Mouse (Mus musculus) intestine, embryonic 15.5 days (tissue): ENCODE results near the gene Stoml3. TPM values are rescaled to one million over a fixed set of nuclear protein-coding genes. Genes with fewer than 3 reads are reported as not detected.

Experiments
- ATAC-seq: fragments of 200-750 bp; cut with Nextera tagmentation; 2 replicates; pipeline ENCODE4 v1.8.0; 2017; ENCODE audit warnings: moderate TSS enrichment, moderate library complexity
- H3K27ac ChIP-seq: fragments of 300-500 bp; sonication (generic); 2 replicates; pipeline ENCODE4 v1.5.1; 2015; ENCODE audit warnings: mild to moderate bottlenecking, inconsistent platforms
- H3K27me3 ChIP-seq: fragments of 300-500 bp; sonication (generic); replicated peaks from 2 replicates; pipeline ENCODE4 v1.6.1; 2015; ENCODE audit warnings: inconsistent platforms
- H3K36me3 ChIP-seq: fragments of 300-500 bp; sonication (generic); 2 replicates; pipeline ENCODE4 v1.6.1; 2015; ENCODE audit warnings: inconsistent platforms
- H3K4me1 ChIP-seq: fragments of 300-500 bp; sonication (generic); replicated peaks from 2 replicates; pipeline ENCODE4 v1.6.1; 2015; ENCODE audit warnings: inconsistent platforms
- H3K4me2 ChIP-seq: fragments of 300-500 bp; sonication (generic); replicated peaks from 2 replicates; pipeline ENCODE4 v1.6.1; 2015; ENCODE audit warnings: mild to moderate bottlenecking, inconsistent platforms
- H3K4me3 ChIP-seq: fragments of 300-500 bp; sonication (generic); replicated peaks from 2 replicates; pipeline ENCODE4 v1.5.1; 2015; ENCODE audit warnings: inconsistent platforms
- H3K9ac ChIP-seq: fragments of 300-500 bp; sonication (generic); 2 replicates; pipeline ENCODE4 v1.6.1; 2015; ENCODE audit warnings: inconsistent platforms
- H3K9me3 ChIP-seq: fragments of 300-500 bp; sonication (generic); 2 replicates; pipeline ENCODE4 v1.6.1; 2016; ENCODE audit warnings: inconsistent platforms
- WGBS: fragments of 180-500 bp; shearing (Covaris S2); methylation state at CpG from one replicate; pipeline ENCODE4 v1.1.7; 2015; 5-methylcytosine and 5-hydroxymethylcytosine counted together
- polyA plus RNA-seq: library from polyadenylated mRNA; unstranded; fragments of >200 nt; fragmentation: Nextera tagmentation; extraction: Ambion mirVana; gene quantifications from 2 replicates; pipeline ENCODE4 v1.2.1, GENCODE M21; 2015

Gene Stoml3
- polyA plus RNA-seq: 0.09 and 0.15 TPM in 2 replicates

DNA sequence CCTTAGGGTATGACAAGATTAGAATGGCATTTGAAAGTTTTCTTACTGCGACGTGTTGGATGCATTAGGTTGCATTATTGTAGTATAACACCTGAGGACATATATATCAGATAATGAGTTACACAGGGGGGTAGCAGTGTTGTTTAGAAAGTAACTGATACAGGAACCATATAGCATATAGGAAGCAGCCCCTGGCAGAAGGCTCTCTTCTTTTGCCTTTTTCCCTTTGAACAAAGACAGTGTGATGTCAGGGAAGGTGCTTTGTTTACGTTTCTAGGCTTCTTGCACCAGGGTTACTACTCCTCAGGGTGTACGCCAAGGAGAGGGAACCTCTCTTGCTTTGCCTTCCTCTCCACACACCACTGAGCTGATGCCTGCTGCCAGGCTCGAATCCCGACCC is at the start of gene Stoml3:
Gene Stoml3 (plus strand): TSS at position 301 of the 400 bp plus-strand sequence.
- H3K4me2 ChIP-seq: no peak within 1 kb of the TSS
- H3K36me3 ChIP-seq: no peaks in the 10 kb centered on the region
- no peak within 1 kb of the TSS for H3K27ac ChIP-seq
- no peak within 1 kb of the TSS for H3K9ac ChIP-seq
- H3K9me3 ChIP-seq: no peaks in the 10 kb centered on the region
- H3K27me3 ChIP-seq: no peaks in the 10 kb centered on the region
- 76% methylated on average over 6 of the region's 6 CpGs for WGBS
- no peak for ATAC-seq
- H3K4me1 ChIP-seq: 0 out of 2 replicates have a peak, but pooled peaks cover 4% of the 10 kb centered on the region
- no peak within 1 kb of the TSS for H3K4me3 ChIP-seq

DNA sequence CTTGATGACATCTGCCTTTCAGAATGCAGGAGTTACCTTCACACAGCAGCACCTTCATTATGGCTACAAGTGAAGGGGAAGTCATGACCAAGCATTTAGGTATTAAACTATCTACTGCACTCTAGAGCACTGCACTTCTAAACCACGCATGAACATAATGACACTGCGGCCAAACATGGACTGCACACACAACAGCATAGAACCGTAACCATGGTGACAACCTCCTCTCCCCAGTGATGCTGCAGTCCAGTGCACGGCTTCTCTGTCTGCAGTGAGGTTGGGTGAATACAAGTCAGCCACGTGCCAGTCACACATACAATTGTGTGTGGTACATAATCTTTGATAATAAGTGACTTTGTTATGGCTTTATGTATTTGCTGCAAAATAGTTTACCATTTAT is 42.9 kb upstream of the Stoml3 start:
- H3K9ac ChIP-seq: no peak overlapping the region
- H3K4me1 ChIP-seq: no peaks in the 10 kb centered on the region
- H3K9me3 ChIP-seq: no peaks in the 10 kb centered on the region
- no peaks in the 10 kb centered on the region for H3K27me3 ChIP-seq
- no peak for ATAC-seq
- peaks cover 4% of the 10 kb centered on the region; the same call in 1 of the 2 replicates for H3K36me3 ChIP-seq
- no peak overlapping the region for H3K27ac ChIP-seq
- no peak overlapping the region for H3K4me2 ChIP-seq
- 84% methylated on average over 5 of the region's 5 CpGs for WGBS
- H3K4me3 ChIP-seq: no peak overlapping the region

- Histone ChIP-seq H3K9ac (no peak overlapping the region), H3K27me3 (no peaks in the 10 kb centered on the region), H3K4me3 (no peak overlapping the region), H3K4me2 (no peak overlapping the region), H3K4me1 (no peaks in the 10 kb centered on the region), H3K27ac (no peak overlapping the region), H3K9me3 (no peaks in the 10 kb centered on the region), H3K36me3 (peaks cover 10% of the 10 kb centered on the region)
- ATAC-seq: no peak
- WGBS: 82% methylated on average over 3 of the region's 3 CpGs
Observed at GRCm38 (mm10) chr3:53446801-53447200, 41.7 kb upstream of the Stoml3 start.

GRCm38 (mm10) chr3:53448208-53448607 is 40.2 kb upstream of the Stoml3 start:
- H3K4me3 ChIP-seq: no peak overlapping the region
- H3K9me3 ChIP-seq: no peaks in the 10 kb centered on the region
- whole genome bisulfite sequencing: 25% methylated on average over 2 of the region's 2 CpGs
- peaks cover 21% of the 10 kb centered on the region for H3K36me3 ChIP-seq
- ATAC-seq: peak; percentile 55; the same call in 1 of the 2 replicates
- no peak overlapping the region for H3K4me2 ChIP-seq
- no peak overlapping the region for H3K9ac ChIP-seq
- no peaks in the 10 kb centered on the region for H3K4me1 ChIP-seq
- no peak overlapping the region for H3K27ac ChIP-seq
- H3K27me3 ChIP-seq: no peaks in the 10 kb centered on the region

DNA sequence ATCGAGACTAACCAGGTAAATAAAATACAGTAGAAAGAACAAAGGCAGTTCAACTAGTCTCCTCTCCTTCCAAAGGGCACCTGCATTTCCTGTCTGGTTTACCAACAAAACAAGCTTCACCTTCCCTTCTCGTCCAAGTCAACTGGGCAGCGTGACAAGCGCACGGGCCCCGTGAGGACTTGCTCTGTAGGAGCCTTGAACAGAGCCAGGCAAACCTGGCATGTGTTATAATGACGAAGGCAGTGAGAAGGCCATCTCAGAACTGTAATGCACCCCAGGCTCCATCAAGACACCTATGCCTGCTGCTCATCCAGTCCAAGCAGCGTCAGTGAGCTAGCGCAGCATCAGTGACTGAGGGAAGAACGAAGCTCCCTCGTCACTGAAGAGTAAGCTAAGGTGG is 37.8 kb upstream of the Stoml3 start:
- H3K4me1 ChIP-seq: 0 out of 2 replicates have a peak, but pooled peaks cover 2% of the 10 kb centered on the region
- 92% methylated on average over 11 of the region's 11 CpGs for WGBS
- no peak overlapping the region for H3K27ac ChIP-seq
- peaks cover 21% of the 10 kb centered on the region for H3K36me3 ChIP-seq
- H3K27me3 ChIP-seq: no peaks in the 10 kb centered on the region
- no peak overlapping the region for H3K4me3 ChIP-seq
- H3K9ac ChIP-seq: no peak overlapping the region
- ATAC-seq: no peak
- H3K9me3 ChIP-seq: no peaks in the 10 kb centered on the region
- no peak overlapping the region for H3K4me2 ChIP-seq

GRCm38 (mm10) chr3:53452351-53452750 is 36.1 kb upstream of the Stoml3 start:
- ATAC-seq: no peak
- Histone ChIP-seq H3K4me3 (no peak overlapping the region), H3K27ac (no peak overlapping the region), H3K36me3 (peaks cover 28% of the 10 kb centered on the region), H3K27me3 (no peaks in the 10 kb centered on the region), H3K9ac (no peak overlapping the region), H3K4me2 (no peak overlapping the region), H3K4me1 (0 out of 2 replicates have a peak, but pooled peaks cover 2% of the 10 kb centered on the region), H3K9me3 (no peaks in the 10 kb centered on the region)
- WGBS: 87% methylated on average over 10 of the region's 10 CpGs

DNA sequence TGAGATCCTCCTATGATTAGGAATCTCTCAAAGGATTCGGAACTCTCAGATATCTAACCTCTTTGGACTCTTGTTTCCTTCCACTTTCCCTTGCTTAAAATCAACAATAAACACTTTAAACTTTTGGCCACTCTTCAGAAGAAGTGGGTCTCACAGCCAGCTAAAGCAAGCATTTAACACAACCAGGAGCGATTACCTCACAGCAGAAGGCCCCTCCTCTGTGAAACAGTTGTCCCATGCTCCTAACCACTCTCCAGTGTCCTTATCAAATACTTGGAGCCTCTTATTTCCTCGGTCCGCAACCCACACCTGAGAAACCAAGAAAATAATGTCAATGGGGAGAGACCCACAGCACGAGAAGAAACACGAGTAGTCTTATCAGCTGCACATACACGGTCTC is 35.1 kb upstream of the Stoml3 start:
- Histone ChIP-seq H3K9me3 (no peaks in the 10 kb centered on the region), H3K4me2 (no peak overlapping the region), H3K4me1 (0 out of 2 replicates have a peak, but pooled peaks cover 2% of the 10 kb centered on the region), H3K36me3 (peaks cover 35% of the 10 kb centered on the region), H3K9ac (no peak overlapping the region), H3K4me3 (no peak overlapping the region), H3K27me3 (no peaks in the 10 kb centered on the region), H3K27ac (no peak overlapping the region)
- 91% methylated on average over 7 of the region's 7 CpGs for WGBS
- no peak for ATAC-seq

GRCm38 (mm10) chr3:53454005-53454404 is 34.4 kb upstream of the Stoml3 start:
- no peak overlapping the region for H3K4me2 ChIP-seq
- ATAC-seq: peak; percentile 92
- no peaks in the 10 kb centered on the region for H3K27me3 ChIP-seq

DNA sequence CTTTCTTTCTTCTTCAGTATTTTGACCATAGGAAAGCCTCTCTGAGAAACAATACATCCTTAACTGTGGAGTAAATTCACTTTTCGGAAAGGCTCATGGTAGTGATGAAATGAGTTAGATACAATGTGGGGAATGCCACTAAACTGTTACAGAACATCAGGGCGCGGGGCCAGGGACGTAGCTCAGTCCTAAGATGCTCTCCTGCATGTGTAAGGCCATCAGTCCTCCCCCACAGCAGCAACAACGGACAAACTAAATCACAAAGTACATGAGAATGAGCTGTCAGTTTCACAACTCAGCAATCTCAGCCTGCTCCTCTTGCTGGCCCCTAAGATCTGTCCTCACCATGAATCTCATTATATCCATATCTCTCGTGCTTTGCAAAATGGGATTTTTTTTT is 33.9 kb upstream of the Stoml3 start:
- Histone ChIP-seq H3K27me3 (no peaks in the 10 kb centered on the region), H3K36me3 (peaks cover 35% of the 10 kb centered on the region), H3K4me3 (no peak overlapping the region), H3K9ac (no peak overlapping the region), H3K9me3 (no peaks in the 10 kb centered on the region), H3K4me1 (0 out of 2 replicates have a peak, but pooled peaks cover 2% of the 10 kb centered on the region), H3K4me2 (no peak overlapping the region), H3K27ac (peak overlapping the region; percentile 60)
- WGBS: 85% methylated on average over 6 of the region's 6 CpGs
- no peak for ATAC-seq

More at GRCm38 (mm10) chr3:53454005-53454404, 34.4 kb upstream of the Stoml3 start:
- WGBS: 72% methylated on average over 6 of the region's 6 CpGs
- no peak overlapping the region for H3K9ac ChIP-seq
- H3K4me3 ChIP-seq: no peak overlapping the region
- peaks cover 35% of the 10 kb centered on the region for H3K36me3 ChIP-seq
- H3K27ac ChIP-seq: peak overlapping the region; percentile 60; the same call in 1 of the 2 replicates
- H3K4me1 ChIP-seq: 0 out of 2 replicates have a peak, but pooled peaks cover 2% of the 10 kb centered on the region
- no peaks in the 10 kb centered on the region for H3K9me3 ChIP-seq

GRCm38 (mm10) chr3:53454984-53455383 is 33.5 kb upstream of the Stoml3 start:
- H3K4me1 ChIP-seq: 0 out of 2 replicates have a peak, but pooled peaks cover 2% of the 10 kb centered on the region
- H3K27ac ChIP-seq: peak overlapping the region; percentile 60; the same call in 1 of the 2 replicates
- H3K36me3 ChIP-seq: peaks cover 35% of the 10 kb centered on the region
- no peaks in the 10 kb centered on the region for H3K27me3 ChIP-seq
- WGBS: 61% methylated on average over 7 of the region's 7 CpGs
- ATAC-seq: peak; percentile 42
- no peak overlapping the region for H3K4me3 ChIP-seq
- H3K9ac ChIP-seq: no peak overlapping the region
- no peaks in the 10 kb centered on the region for H3K9me3 ChIP-seq
- no peak overlapping the region for H3K4me2 ChIP-seq

GRCm38 (mm10) chr3:53457750-53458149 is 30.7 kb upstream of the Stoml3 start:
- no peak overlapping the region for H3K9ac ChIP-seq
- H3K4me2 ChIP-seq: no peak overlapping the region
- ATAC-seq: no peak
- H3K9me3 ChIP-seq: no peaks in the 10 kb centered on the region
- 68% methylated on average over 5 of the region's 5 CpGs for WGBS
- peaks cover 18% of the 10 kb centered on the region for H3K36me3 ChIP-seq
- H3K27ac ChIP-seq: no peak overlapping the region
- 0 out of 2 replicates have a peak, but pooled peaks cover 5% of the 10 kb centered on the region for H3K4me1 ChIP-seq
- no peak overlapping the region for H3K4me3 ChIP-seq
- no peaks in the 10 kb centered on the region for H3K27me3 ChIP-seq

DNA sequence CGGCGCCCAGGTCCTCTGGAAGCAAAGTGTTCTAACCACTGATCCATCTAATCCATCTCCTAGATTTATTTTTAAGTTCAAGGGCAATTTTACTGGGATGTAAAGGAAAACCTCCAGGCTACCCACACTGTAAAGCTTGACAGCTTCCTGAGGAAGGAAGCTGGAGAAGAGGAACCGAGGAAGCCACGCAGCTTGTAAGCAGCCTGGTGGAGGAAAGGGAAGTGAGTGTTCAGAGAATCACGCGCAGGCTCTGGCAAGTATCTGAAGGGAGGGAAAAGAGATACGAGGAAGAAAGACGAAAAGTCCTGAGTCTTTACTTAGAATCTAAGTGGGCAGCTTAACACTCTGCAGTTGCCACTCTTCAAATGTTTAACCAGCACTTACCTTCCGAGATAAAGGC is 28.3 kb upstream of the Stoml3 start:
- Histone ChIP-seq H3K9ac (no peak overlapping the region), H3K9me3 (no peaks in the 10 kb centered on the region), H3K36me3 (peaks cover 16% of the 10 kb centered on the region), H3K27ac (no peak overlapping the region), H3K4me1 (0 out of 2 replicates have a peak, but pooled peaks cover 3% of the 10 kb centered on the region), H3K27me3 (no peaks in the 10 kb centered on the region), H3K4me3 (no peak overlapping the region), H3K4me2 (no peak overlapping the region)
- WGBS: 72% methylated on average over 9 of the region's 9 CpGs
- no peak for ATAC-seq

DNA sequence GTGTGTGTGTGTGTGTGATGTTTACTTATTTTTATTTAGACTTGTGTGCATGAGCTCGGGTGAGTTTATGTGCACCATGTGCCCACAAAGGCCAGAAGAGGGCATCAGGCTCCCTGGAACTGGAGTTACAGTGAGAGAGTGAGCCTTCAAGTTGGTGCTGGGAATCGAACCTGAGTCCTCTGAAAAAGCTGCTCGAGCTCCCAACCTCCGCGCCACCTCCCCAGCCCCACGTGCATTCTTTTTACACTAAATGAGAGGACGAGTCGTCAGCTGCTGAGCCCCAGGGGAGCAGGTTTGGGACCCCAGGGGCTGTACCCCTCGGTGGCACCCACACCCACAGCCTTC is 25.8 kb upstream of the Stoml3 start:
- no peaks in the 10 kb centered on the region for H3K9me3 ChIP-seq
- H3K27me3 ChIP-seq: no peaks in the 10 kb centered on the region
- peak overlapping the region; percentile 62 for H3K4me2 ChIP-seq
- ATAC-seq: no peak
- peak overlapping the region; percentile 78 for H3K27ac ChIP-seq
- peaks cover 7% of the 10 kb centered on the region for H3K36me3 ChIP-seq
- H3K9ac ChIP-seq: peak overlapping the region; percentile 77
- peaks cover 16% of the 10 kb centered on the region for H3K4me1 ChIP-seq
- 4% methylated on average over 9 of the region's 9 CpGs for WGBS
- peak overlapping the region; percentile 96 for H3K4me3 ChIP-seq
